29 mouse cellular contexts compared by ENCODE assay signal in the genomic region with DNA sequence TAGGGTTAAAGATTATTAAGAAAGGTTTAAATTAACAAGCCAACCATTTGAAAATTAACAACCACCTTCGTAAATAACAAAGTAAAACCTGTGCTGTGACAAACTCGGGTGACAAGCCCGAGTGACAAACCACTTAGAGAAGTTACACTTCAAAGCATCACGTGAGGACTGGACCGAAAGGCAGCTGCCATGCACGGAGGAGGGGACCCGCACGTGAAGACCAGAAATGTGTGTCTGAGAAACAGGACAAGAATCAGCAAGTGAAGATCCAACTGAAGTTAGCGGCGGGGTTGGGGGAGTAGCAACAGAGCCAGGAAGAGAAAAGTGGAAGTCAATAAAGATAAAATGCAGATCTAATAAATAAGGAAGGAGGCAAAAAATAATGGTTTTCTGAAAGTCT. TPM values are rescaled to one million over a fixed set of nuclear protein-coding genes. Genes with fewer than 3 reads are reported as not detected.
A peak's percentile ranks its signal among the peaks of the same experiment; 100 is the strongest.
DNase-seq lines count a peak whose midpoint lies in the region; ATAC-seq and TF ChIP-seq lines count a peak whose summit lies in the region.
"Had no signal": no experiment of that assay in that cellular context is flagged by ENCODE, and none has a peak within 500 bp of the region (broad histone marks: within the 10 kb centered on the region; RNA-seq: fewer than 3 reads in every experiment).

No protein-coding gene starts in this region.

- no peaks in the 10 kb centered on the region for H3K36me3 ChIP-seq in small intestine, adult 2 months (ENCODE audit: control insufficient read depth, insufficient read depth, low read length)
- no peaks in the 10 kb centered on the region for H3K36me3 ChIP-seq in hindbrain, postnatal 0 days (ENCODE audit: insufficient read depth, low read length)
- H3K36me3 ChIP-seq in forebrain, embryonic 14.5 days (ENCODE audit: control insufficient read depth, insufficient read depth, low read length), result no peaks in the 10 kb centered on the region
- H3K36me3 ChIP-seq: heart, embryonic 12.5 days; hindbrain, embryonic 13.5 days; neural tube, embryonic 13.5 days; stomach, embryonic 15.5 days had no signal

- H3K27ac ChIP-seq in small intestine, adult 2 months (ENCODE audit: insufficient read depth, low read depth, low read length), result no peak overlapping the region
- H3K27ac ChIP-seq in hindbrain, postnatal 0 days, result no peak overlapping the region
- no peak overlapping the region for H3K27ac ChIP-seq in forebrain, embryonic 14.5 days (ENCODE audit: low read depth, low read length)
- H3K27ac ChIP-seq: heart, adult 2 months; hindbrain, embryonic 13.5 days; layer of hippocampus, adult 2 months; liver, embryonic 14.5 days; neural tube, embryonic 13.5 days; stomach, embryonic 15.5 days had no signal

- no peaks in the 10 kb centered on the region for H3K9me3 ChIP-seq in hindbrain, postnatal 0 days (ENCODE audit: low read length)
- 0 out of 2 replicates have a peak, but pooled peaks cover 2% of the 10 kb centered on the region for H3K9me3 ChIP-seq in forebrain, embryonic 14.5 days (replicated peaks; ENCODE audit: control insufficient read depth, low read length)
- H3K9me3 ChIP-seq: heart, embryonic 12.5 days; hindbrain, embryonic 13.5 days; neural tube, embryonic 13.5 days; stomach, embryonic 15.5 days had no signal

- DNase-seq in CD4-positive, CD25-positive, alpha-beta regulatory T cell, adult 2 months (ENCODE audit: low read depth, low spot score), result peak; percentile 29
- peak; percentile 15 to 40 for DNase-seq in kidney, postnatal 25 days
- DNase-seq in kidney, postnatal 10 days, result no peak
- peak; percentile 28 for DNase-seq in T-cell, adult 2 months (ENCODE audit: low spot score)
- DNase-seq in hindbrain, postnatal 0 days (ENCODE audit: low spot score), result no peak
- no peak for DNase-seq in forebrain, embryonic 14.5 days (ENCODE audit: low spot score)
- DNase-seq: adrenal gland, postnatal 14 days; cerebellum, adult 2 months; cerebellum, postnatal 14 days; forebrain, postnatal 0 days; heart, adult 2 months; heart, postnatal 4 days; left cerebral cortex, postnatal 4 days; lung, adult 2 months; lung, postnatal 14 days had no signal

- WGBS in small intestine, adult 2 months, result 35% methylated on average over 10 of the region's 10 CpGs
- WGBS in hindbrain, postnatal 0 days, result 80% methylated on average over 10 of the region's 10 CpGs
- 84% methylated on average over 10 of the region's 10 CpGs for WGBS in forebrain, embryonic 14.5 days

- 0 out of 2 replicates have a peak overlapping the region, but pooled peaks have one; percentile 4 for H3K4me3 ChIP-seq in small intestine, adult 2 months (ENCODE audit: low read depth, low read length)
- H3K4me3 ChIP-seq in hindbrain, postnatal 0 days (ENCODE audit: low read length), result no peak overlapping the region
- no peak overlapping the region for H3K4me3 ChIP-seq in forebrain, embryonic 14.5 days (ENCODE audit: low read depth, low read length)
- H3K4me3 ChIP-seq: erythroblast, embryonic 14.5 days; heart, adult 2 months; heart, embryonic 12.5 days; hindbrain, embryonic 13.5 days; layer of hippocampus, adult 2 months; myocyte; neural tube, embryonic 13.5 days; stomach, embryonic 15.5 days had no signal

- no peak for TF ChIP-seq POLR2A in small intestine, adult 2 months (IDR thresholded peaks at IDR 0.05; ENCODE audit: low read depth, low read length)

- peaks cover 5% of the 10 kb centered on the region for H3K4me1 ChIP-seq in small intestine, adult 2 months (ENCODE audit: control insufficient read depth, insufficient read depth, insufficient read length, low read length)
- no peaks in the 10 kb centered on the region for H3K4me1 ChIP-seq in hindbrain, postnatal 0 days (ENCODE audit: insufficient read depth, low read length)
- H3K4me1 ChIP-seq in forebrain, embryonic 14.5 days (ENCODE audit: control insufficient read depth, insufficient read depth, low read length), result no peaks in the 10 kb centered on the region
- H3K4me1 ChIP-seq: heart, embryonic 12.5 days had no signal

- no peaks in the 10 kb centered on the region for H3K27me3 ChIP-seq in small intestine, adult 2 months (ENCODE audit: control insufficient read depth, insufficient read depth, low read length)
- no peaks in the 10 kb centered on the region for H3K27me3 ChIP-seq in hindbrain, postnatal 0 days (ENCODE audit: insufficient read depth, low read length)
- no peaks in the 10 kb centered on the region for H3K27me3 ChIP-seq in forebrain, embryonic 14.5 days (replicated peaks; ENCODE audit: control insufficient read depth, insufficient read depth, low read length)
- H3K27me3 ChIP-seq: heart, embryonic 12.5 days; hindbrain, embryonic 13.5 days; neural tube, embryonic 13.5 days; stomach, embryonic 15.5 days had no signal

- no peak overlapping the region for H3K9ac ChIP-seq in hindbrain, postnatal 0 days (replicated peaks; ENCODE audit: low read length)
- no peak overlapping the region for H3K9ac ChIP-seq in forebrain, embryonic 14.5 days (ENCODE audit: low read length)
- H3K9ac ChIP-seq: forebrain, postnatal 0 days; heart, embryonic 12.5 days; hindbrain, embryonic 13.5 days; liver, embryonic 14.5 days; neural tube, embryonic 13.5 days; stomach, embryonic 15.5 days had no signal

- ATAC-seq in CD4-positive, CD25-positive, alpha-beta regulatory T cell, adult 4 months, result no peak
- ATAC-seq in hindbrain, postnatal 0 days, result no peak
- ATAC-seq in forebrain, embryonic 14.5 days, result no peak
- ATAC-seq: forebrain, postnatal 0 days; intestine, postnatal 0 days; midbrain, embryonic 16.5 days had no signal

- H3K4me2 ChIP-seq in hindbrain, postnatal 0 days (ENCODE audit: low read depth, low read length), result no peak overlapping the region
- no peak overlapping the region for H3K4me2 ChIP-seq in forebrain, embryonic 14.5 days (ENCODE audit: low read length)
- H3K4me2 ChIP-seq: heart, embryonic 12.5 days; hindbrain, embryonic 13.5 days; midbrain, embryonic 11.5 days; neural tube, embryonic 13.5 days; stomach, embryonic 15.5 days had no signal

- TF ChIP-seq CTCF in small intestine, adult 2 months (IDR thresholded peaks at IDR 0.05; ENCODE audit: extremely low read depth, insufficient read length, insufficient replicate concordance, low read depth, low read length), result no peak
- no peak for TF ChIP-seq CTCF in hindbrain, postnatal 0 days (IDR thresholded peaks at IDR 0.05; ENCODE audit: low read depth)

RNA-seq across cellular contexts. Expression of a gene that starts 29.0 kb away (rescaled TPM):
- polyA plus RNA-seq in CD4-positive, CD25-positive, alpha-beta regulatory T cell, adult 4 months (2017; shearing (Covaris generic)), result 1 to 10 TPM; 2.0 to 5.4 TPM
- not detected in 2 replicates for polyA plus RNA-seq in small intestine, adult 2 months (2012; rRNA removed)
- total RNA-seq in hindbrain, postnatal 0 days (2014; rRNA removed), result 1.3 and 4.6 TPM in 2 replicates
- polyA plus RNA-seq in hindbrain, postnatal 0 days (2015; fragmentation: Nextera tagmentation; extraction: Ambion mirVana), result 0.54 TPM in 1 of 2 replicates, not detected in the other
- 0.64 and 1.2 TPM in 2 replicates for polyA plus RNA-seq in forebrain, embryonic 14.5 days (2014; fragmentation: Nextera tagmentation; extraction: Ambion mirVana)
- total RNA-seq: megakaryocyte progenitor cell, adult 5-6 weeks had no signal
- polyA plus RNA-seq: erythroblast, embryonic 14.5 days had no signal

Comparison
In these comparisons a context has a peak if more than half of its experiments do, and no peak if none do; other contexts are left out.
1. DNase-seq: peak in CD4-positive, CD25-positive, alpha-beta regulatory T cell, adult 2 months (single experiment), kidney, postnatal 25 days (2 of 2) and T-cell, adult 2 months (single experiment); none in kidney, postnatal 10 days (single experiment), hindbrain, postnatal 0 days (single experiment) and forebrain, embryonic 14.5 days (single experiment).